Mouse (Mus musculus): ENCODE measurements around the gene Slc6a20b.
"Not testable (repeated sequence)": the region's sequence is repeated elsewhere in the genome, so short reads cannot be mapped to it uniquely, and the experiment has no call there.

The Slc6a20b gene

DNA sequence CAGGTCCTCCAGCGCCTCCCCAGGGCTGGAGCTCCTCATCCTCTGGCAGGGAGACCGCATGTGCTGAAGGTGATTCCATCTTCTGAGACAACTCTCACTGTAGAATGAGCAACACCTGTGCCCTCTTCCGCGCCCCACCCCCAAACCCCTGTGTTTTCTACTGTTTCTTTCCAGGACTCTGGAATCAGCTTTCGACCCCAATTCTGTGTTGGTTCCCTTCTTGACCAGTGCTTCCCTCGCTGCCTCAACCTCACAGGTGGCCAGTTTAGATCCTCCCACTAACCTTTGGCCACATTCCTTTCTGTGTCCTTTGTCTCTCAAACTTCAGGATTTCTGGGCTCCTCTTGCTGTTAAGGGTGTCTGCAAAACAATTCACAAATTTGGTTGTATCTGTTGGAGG is at the start of gene Slc6a20b:
Gene Slc6a20b, minus strand, starts transcription at position 285 of the 400 bp plus-strand sequence.
- DNase-seq: no peak

DNA sequence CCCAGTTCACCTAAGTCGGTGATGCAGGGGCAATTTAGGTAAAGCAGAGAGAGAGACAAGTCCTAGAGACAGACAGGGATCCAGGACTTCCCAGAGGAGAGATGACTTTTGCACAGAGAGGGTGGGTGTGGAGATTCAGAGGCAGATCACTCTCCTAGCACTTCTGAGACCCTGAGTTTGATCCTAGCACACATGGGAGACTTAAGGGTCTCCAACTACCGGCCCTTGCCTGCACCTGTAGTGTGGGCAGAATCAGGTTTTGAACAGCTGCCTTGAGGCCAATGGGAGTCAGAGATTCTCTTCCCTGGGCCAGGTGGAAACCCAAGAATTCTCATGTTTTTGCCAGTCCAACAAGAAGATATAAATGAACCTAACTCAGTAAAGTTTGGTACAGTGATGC is 46.8 kb upstream of the Slc6a20b start:
- DNase-seq: no peak

DNA sequence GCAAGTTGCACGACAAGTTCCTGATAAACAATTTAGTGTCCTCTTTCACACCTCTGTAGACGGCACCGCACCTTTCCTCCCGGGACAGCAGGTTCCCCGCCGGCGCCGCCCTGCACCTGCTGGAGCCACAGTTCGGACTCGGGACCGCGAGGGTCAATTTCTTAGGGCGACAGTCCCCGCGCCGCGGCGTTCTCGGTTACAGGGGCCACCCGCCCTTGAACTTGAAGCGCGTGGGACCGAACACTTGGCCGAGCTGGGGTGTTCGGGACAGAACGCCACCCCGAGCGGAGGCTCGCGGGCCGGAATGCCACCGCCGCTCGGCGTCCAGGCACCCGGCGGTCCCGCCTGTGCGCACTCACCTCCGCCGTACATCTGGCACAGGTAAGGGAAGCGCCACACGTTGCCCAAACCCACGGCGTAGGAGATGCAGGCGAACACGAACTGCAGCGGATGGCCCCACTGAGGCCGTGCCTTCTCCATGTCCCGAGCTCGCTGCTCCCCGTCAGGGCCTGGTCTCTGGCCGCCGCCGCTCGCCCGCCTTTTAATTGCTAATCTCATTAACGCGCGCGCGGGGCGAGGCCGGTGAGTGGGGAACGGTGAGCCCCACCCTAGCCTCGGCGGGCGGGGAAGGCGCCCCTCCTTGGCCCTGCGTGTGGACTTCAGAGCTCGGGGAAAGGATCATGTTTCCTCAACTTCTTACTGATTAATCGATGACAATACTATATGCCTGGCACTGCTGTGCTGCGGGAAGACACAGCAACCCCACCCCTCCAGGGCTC is 46.2 kb upstream of the Slc6a20b start, which contains the start of the genes Ccr9 and Slc6a20a:
Gene Ccr9, plus strand, starts transcription at position 113 of the 779 bp plus-strand sequence.
Gene Slc6a20a, minus strand, starts transcription at position 559 of the 779 bp plus-strand sequence.
- DNase-seq: peak; percentile 84

DNA sequence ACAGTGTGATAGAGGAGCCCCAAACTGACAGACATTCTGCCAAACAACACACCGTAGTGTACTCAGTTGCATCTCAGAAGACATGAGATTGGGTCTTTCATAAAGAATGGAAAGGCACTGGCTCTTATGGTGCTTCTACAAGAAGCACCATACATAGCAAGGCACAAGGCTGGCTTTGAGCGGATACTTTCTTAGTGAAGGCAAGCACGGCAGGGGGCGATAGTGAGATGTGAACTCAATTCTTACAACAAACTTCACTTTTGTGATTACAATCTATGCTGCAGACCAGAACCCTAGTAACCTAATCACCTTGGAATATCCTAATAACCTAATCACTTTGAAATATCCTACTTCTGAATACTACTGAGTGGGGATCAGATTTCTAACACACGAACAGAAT is 33.3 kb upstream of the Slc6a20b start:
- peak; percentile 65 for DNase-seq

DNA sequence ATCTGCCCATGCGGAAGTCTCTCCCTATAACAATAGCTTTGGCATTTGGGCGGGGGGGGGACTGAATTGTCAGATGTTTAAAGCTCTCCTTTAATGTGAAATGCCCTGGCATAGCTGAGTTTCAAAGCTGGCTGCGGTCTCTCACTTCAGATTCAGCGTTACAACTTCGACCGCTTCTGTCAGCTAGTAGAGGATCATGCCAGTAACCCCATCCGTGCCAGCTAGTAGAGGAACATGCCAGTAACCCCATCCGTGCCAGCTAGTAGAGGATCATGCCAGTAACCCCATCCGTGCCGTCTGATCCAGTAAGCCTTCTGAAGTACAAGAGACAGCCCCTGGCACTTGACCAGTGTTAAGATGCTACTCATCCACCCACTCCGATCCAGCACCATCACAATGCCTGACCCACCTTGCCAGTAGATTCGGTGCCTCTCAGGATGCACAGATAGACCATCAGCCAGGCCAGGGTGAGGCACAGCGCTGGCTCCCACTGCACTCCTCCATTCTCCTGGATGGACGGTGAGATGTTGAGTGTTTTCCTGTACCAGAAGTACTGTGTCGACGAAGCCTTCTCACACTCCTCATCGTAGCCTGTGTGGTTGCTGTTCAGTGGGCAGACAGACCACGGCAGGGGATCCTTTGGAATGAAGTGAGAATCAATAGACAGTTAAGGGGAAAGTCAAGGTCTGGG is 27.8 kb upstream of the Slc6a20b start:
- DNase-seq: not testable (repeated sequence)

DNA sequence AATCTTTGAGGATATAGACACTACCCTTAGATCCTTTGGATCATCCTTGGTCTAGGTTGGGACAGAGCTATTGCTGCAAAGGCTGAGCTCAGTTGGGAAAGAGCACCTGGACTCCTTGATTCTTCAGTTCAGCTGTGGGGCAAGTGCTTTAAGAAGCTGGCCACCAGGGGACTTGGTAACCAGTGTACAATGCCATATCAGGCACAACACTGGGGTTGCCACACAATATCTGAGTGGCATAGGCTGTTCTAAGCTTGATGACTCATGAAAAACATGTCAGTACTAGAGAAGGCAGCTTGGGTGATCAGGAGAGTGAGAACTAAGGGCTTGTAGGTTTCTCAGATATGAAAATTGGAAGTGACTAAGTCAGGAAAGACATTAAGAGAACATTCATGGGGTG is 26.6 kb upstream of the Slc6a20b start:
- DNase-seq: no peak

DNA sequence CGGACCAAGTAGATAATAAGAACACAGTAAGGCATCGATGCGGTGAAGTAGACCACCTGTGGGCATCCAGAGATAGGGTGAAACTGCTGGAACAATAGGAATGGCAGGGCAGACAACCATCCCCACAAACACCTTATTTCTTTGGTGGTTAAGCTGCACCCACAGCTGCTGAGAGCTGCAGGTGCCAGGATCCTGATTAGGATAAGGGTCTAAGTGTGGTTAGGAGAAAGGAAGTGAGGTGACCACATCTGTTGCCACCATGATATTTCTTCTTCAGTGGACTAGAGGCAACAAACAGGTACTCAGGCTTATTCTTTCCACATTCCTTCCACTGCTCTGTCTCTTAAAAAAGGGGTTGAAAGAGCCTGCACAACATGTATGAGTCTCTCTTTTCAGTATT is 25.1 kb upstream of the Slc6a20b start:
- DNase-seq: no peak

DNA sequence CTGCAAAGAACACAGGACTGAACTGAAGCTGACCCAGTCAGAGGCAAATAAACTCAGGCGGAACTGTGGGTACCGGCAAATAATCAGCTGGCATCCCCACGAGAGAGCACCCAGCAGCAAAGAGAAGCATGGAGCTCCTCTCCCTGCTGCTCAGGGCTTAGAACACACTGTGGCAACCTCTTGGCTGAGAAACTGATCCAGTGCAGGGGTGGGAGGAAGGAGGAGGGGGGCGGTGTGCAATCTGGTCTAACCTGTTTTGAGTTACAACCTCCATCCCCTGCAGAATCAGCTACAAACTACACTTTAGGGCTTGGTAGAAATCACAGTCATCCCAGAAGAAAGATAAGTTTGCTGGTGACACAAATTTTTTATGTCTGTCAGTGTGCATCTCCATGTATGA is 19.0 kb upstream of the Slc6a20b start:
- DNase-seq: no peak

DNA sequence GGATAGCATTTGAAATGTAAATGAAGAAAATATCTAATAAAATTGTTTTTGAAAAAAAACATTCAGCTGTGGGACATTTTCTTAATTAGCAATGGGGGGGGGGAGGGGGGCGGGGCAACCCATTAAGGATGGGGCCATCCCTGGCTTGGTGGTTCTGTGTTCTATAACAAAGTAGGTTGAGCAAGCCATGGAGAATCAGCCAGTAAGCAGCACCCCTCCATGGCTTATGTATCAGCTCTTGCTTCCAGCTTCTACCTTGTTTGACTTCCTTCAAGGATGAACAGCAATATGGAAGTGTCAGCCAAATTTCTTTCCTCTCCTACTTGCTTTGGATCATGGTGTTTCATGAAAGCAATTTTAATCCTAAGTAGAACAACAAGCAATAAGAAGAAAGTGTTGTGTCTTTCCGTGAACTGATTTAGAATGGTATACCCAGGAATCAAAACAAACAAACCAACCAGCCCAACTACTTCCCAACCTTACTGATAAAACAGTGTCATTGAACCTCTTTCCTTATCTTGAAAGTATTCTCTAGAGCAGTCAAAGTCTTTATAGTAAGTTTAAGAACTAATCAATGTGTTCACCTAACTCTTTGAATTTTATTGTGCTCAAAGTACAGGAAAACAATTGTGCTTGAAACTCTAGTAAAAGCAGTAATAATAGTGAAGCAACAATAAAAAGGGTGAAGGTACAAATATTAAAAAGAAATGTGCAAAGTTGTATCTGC is 17.6 kb upstream of the Slc6a20b start:
- no peak for DNase-seq

DNA sequence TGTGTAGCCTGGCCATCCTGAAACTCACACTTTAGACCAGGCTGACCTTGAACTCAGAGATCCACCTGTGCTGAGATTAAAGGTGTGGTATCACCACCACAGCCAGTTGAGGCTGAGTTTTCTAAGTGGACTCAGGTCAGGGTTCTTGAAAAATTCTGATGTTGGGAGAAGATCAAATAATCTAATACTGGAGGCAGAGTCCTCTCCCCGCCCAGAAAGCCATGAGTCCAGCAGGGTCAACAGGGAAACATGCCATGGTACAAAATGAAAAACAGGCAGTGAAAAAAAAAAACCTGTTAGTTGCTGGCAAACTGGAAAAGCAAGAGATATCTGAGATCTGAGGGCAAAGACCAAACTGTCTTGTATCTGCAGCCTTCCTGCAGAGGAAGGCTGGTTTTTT is 7.7 kb upstream of the Slc6a20b start:
- no peak for DNase-seq

DNA sequence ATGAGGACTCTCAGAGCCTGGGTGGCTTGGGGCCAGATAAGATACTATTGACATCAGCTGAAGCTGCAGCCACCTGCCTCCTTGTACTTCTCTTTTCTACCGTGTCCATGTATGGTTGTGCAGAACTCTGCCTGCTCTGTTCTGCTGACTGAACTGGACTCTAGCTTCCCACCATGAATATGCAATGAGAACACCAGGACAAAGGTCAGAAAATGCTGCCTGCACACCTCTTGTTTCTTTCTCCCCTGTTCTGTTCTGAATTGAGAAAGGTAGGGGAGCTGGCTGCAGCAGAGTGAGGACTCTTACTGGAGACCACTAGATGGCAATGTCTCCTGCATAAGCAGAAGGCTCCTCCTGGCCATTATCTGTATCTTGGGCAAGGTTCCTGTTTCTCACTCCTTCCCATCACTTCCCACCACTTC is 6.3 kb upstream of the Slc6a20b start:
- DNase-seq: no peak

DNA sequence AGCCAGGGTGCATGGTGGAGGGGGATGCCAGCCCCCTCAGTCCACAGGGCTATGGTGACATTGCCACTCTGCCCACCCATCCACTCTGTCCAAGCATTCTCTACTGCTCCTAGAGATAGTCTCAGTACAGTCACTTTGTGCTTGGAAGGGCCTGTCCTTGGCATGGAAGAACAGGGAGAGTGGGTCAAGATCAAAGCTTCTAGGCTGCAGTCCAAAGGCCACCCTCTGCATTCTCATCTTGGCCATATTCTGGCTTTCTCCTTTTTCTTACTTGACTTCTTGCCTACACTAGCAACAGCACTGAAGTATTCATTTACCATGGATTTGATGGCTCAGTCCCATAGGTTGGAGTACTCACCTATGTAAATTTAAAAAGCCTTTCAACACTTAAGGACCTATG is 5.9 kb upstream of the Slc6a20b start:
- no peak for DNase-seq

DNA sequence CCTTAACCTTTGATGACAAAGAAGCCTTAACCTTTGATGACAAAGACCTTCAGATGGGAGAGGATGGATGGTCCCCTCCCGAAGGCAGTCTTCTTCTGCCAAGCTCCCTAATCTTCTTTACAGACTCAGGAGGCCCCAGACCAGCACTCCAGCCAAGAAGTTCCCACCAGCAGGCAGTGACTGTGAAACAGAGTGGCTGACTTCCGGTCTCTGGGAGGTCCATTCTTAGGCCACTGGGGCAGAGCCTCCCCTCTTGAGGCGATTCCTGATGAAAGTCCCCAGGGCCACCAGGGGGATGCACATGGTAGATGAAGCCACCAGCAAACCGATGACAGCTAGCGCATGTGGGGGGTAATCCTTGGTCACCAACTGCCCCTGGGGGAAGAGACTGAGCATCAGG is 4.4 kb upstream of the Slc6a20b start:
- DNase-seq: no peak

DNA sequence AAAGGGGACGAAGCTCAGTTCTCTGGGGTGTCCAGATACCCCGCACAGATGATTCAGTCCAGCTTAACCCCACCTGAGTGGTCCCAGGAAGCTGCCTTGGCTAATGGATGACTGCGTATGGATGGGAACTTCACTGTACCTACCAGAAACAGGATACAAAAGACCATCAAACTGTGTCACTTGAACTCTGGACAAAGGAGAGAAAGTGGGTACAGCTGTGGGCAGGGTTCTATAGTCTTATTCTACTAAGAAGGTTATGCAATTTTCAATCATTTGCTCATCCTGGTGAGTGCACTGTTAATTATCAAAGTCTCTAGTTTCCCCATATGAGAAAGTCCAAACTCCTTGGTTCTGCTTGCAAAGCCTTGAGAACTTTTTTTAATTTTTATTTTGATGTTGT is 628 bp upstream of the Slc6a20b start:
- no peak for DNase-seq

DNA sequence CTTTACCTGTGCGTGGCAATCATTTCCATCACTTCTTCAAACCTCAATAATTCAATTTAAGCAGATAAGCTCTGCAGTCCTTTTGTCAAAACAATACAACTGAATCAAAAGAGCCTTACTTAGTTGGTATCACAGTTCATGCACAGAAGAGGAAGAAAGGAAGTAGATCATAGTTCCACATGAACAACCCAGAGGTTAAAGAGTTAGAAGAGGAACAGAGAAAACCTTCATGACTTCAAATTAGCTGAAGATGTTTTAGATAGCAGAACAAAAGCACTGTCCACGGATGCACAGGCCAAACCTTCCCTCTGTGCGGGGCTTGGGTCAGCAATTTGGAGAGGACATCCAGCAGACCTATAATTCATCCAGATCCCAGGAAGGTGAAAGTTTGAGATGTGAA is 699 bp downstream of the Slc6a20b start:
- no peak for DNase-seq

DNA sequence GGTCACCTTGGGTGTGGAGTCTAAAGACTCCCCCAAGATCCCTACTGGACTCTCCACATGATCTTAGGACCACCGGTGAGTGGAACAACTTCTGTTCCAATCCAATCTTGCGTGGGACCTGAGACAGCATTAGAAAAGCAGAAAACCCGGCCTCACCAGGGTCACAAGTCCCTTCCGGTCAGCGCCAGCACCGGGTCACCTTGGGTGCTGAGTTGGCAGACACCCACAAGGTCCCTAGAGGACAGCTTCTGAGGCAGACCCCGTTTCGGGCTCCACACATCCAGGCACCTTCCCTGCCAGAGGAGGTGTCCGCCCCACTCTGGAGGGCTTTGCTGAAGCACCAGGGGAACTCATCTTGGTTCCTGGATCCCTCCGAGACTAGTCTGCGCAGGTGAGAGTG is 6.5 kb downstream of the Slc6a20b start:
- DNase-seq: no peak

DNA sequence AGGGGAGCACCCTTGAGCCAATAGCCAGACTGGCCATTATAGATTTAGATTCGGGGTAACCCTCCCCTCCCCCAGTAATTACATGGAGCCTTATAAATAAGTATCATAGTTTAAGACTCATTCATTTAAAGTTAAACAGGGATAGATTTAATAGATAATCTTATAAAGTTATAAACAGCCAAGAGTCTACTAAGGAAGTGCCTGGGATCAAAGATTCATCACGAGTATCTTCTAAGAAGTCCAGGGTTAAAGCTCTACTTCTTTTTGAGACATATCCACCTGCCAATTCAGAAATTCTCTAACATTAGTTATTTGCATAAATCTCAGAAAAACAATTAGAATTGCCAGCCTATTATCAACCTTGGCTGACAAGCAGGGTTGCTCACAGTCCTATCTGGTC is 7.6 kb downstream of the Slc6a20b start:
- DNase-seq: no peak

DNA sequence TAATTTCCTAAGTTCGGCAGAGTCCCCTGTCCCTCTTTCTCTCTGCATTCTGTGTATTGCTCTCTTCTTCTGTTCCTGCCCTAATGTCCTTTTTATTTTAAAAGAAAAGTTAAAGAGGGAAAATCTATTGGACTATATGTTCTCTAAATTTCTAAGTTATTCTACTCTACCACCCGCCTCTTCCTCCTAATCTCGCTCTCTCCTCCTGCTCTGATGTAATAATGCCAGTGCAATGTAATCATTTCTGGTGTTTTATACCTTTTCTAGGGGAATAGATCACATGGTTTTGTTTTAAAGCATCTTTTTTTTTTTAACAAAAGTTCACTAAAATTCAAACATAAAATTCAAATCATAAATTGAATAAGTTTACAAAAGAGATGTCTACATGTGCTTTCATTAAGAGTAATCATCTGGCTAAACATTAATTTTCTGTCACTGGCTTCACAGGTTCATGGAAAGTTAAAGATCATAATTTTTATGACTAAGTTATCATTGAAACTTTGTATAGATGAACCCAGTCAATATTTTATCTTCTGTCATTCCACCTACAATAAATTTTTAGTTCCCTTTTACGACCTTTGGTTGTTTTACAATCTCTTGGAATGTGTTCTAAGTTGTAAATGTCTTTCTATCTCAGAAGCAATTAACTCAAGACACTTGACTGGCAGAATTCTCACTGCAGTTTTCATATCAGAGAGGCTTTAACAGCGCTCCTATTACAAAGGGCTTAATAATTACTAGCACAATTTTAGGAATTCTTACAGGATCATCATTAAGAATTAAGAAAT is 11.9 kb downstream of the Slc6a20b start:
- no peak for DNase-seq

DNA sequence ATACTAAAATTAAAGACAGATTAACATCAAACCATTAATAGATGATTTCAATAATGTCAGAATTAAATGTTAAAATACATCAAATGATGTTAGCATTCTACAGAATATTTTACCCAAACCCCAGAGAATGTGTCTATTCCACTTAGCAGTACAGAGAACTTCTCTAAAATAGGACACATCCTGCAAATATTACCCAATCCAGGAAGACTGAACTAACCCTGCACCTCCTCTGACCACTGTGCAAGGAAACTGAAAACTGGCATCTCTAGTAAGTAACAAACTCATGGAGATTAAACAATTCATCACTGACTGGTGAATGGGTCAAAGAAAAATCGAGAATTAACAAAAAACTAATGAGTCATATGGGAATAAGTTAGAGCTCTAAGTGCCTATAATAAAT is 30.8 kb downstream of the Slc6a20b start:
- no peak for DNase-seq

DNA sequence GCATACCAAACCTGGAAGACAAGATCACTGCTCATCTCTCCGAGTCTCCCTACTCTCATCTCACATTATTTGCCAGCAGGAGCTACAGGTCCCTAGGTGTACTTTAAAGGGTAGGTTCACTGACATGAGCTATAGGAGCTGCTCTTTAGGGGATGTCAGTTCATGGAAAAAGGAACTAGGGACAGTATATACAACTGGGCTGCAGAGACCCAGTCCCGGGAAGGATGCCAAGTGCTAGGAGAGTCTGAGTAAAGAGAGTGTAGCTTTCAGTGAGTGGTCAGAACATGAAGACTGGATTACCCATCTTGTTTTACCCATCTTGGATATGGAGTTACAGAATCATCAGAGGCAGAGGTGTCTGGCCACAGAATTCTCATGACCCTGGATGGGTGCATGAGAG is 35.0 kb downstream of the Slc6a20b start:
- DNase-seq: no peak

DNA sequence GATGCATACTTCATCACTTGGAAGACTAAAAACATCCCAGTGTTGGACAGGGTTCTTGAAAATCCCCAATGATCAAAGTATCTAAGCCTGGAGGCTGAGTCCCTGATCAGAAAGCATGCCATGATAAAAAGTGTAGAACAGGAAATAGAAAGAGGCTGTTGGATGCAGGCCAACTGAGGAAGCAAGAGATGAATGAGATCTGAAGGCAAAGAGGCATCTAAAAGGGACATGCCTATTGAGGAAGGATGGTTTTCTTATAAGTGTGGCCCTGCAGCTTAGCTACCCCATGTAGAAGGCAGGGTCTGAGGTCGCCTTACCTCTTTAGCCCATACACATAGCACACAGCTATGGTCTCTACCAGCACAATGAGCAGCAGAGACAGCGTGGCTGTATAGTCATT is 35.5 kb downstream of the Slc6a20b start:
- DNase-seq: no peak

DNA sequence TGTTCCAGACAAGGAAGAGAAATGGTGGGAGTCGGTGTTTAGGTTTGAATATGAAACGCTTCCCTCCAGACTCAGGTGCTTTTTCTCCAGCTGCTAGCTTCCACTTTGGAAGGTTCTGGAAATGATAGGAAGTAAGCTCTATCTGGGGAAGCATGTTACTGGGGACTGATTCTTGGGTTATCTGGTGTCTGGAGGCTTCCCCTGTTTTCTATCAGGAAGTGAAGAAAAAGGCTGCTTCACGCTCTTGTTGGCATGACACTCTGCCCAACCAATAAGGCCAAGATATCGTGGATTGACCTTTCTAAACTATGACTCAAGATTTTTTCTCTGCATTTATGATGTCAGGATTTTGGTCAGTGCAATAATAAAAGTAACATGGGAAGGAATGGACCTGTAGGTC is 37.2 kb downstream of the Slc6a20b start:
- no peak for DNase-seq
